Mouse (Mus musculus) brain, embryonic 14.5 days (tissue): ENCODE data around the gene Mybl2. TPM values are rescaled to one million over a fixed set of nuclear protein-coding genes. Genes with fewer than 3 reads are reported as not detected.

ENCODE experiments used
- DNase-seq: peaks from one replicate; pipeline ENCODE4 v3.0.0-alpha.2; 2011; ENCODE audit warnings: low read depth
- CTCF ChIP-seq: fragments of 200-500 bp; IDR thresholded peaks from 2 replicates; pipeline ENCODE4 v1.5.1; 2012; ENCODE audit warnings: inconsistent platforms, mild to moderate bottlenecking, moderate library complexity, borderline replicate concordance; ENCODE audit not compliant: insufficient read depth, insufficient read length; ENCODE audit errors: extremely low read depth
- POLR2A ChIP-seq: fragments of 200-500 bp; IDR thresholded peaks from 2 replicates; pipeline ENCODE4 v1.6.1; 2012; ENCODE audit warnings: mild to moderate bottlenecking, inconsistent platforms, borderline replicate concordance; ENCODE audit not compliant: poor library complexity, insufficient read depth, insufficient read length, severe bottlenecking; ENCODE audit errors: extremely low read depth
- polyA plus RNA-seq: library from polyadenylated mRNA; depleted of rRNA; stranded (reverse); fragments of >200 nt; gene quantifications from 2 replicates; pipeline ENCODE4 v1.2.3, GENCODE M21; 2012; rRNA removed

Gene Mybl2
- polyA plus RNA-seq, 1 experiment, result 11.0 TPM

DNA sequence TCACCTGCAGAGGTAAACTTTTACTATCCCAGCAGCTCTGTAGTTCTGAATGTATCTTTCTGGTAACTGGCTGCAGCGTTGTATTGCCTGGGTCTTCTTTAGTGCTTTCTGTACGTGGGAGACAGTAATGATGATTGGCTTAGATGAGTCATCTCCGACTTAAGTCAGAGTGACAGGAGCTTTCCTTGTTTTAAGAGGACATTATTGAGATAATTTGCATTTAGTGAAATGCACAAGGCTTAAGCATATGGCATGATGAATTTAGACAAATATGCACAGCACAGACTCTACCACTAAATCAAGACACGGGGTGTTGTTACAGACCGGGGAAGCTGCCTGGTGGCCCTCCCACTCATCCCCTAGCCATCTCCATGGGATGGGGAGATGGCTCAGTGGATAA, 77.8 kb downstream of the Mybl2 start:
- TF ChIP-seq CTCF (no peak), POLR2A (no peak)
- no peak for DNase-seq

Other genes starting within 250 kb of the Mybl2 start
- gene Srsf6, start 123.2 kb upstream of the Mybl2 start, polyA plus RNA-seq, result 311 and 398 TPM in 2 replicates
- gene L3mbtl1, start 111.2 kb upstream of the Mybl2 start, polyA plus RNA-seq, result 3.6 and 5.2 TPM in 2 replicates
- gene Sgk2, start 67.4 kb upstream of the Mybl2 start, polyA plus RNA-seq, result 0.05 and 0.09 TPM in 2 replicates
- 34.1 and 35.4 TPM in 2 replicates for gene Ift52, start 37.3 kb upstream of the Mybl2 start, polyA plus RNA-seq
- gene Gtsf1l, start 33.2 kb downstream of the Mybl2 start, polyA plus RNA-seq, result not detected in 2 replicates
- gene Tox2, start 148.4 kb downstream of the Mybl2 start, polyA plus RNA-seq, result 67.0 and 70.4 TPM in 2 replicates